Mouse (Mus musculus) heart, adult 11 months (tissue): ENCODE data around the gene Castor1.
A peak's percentile ranks its signal among the peaks of the same experiment; 100 is the strongest.

Source experiments
- DNase-seq: peaks from one replicate; pipeline ENCODE4 v3.0.0; 2022

Gene Castor1

GRCm38 (mm10) chr11:4207655-4208054 is 10.4 kb upstream of the Castor1 start:
- peak; percentile 91 for DNase-seq

- DNase-seq, result peak; percentile 86
These were observed 8.5 kb upstream of the Castor1 start for GRCm38 (mm10) chr11:4209556-4209955.

- peak; percentile 87 for DNase-seq
These were observed 7.2 kb upstream of the Castor1 start for GRCm38 (mm10) chr11:4210786-4211185.

- DNase-seq, result peak; percentile 88
These were observed 4.9 kb upstream of the Castor1 start for GRCm38 (mm10) chr11:4213107-4213506.

GRCm38 (mm10) chr11:4214572-4214971 is 3.5 kb upstream of the Castor1 start:
- DNase-seq, result peak; percentile 92

GRCm38 (mm10) chr11:4215061-4215460 is 3.0 kb upstream of the Castor1 start:
- peak; percentile 93 for DNase-seq

GRCm38 (mm10) chr11:4216248-4217000 is 1.6 kb upstream of the Castor1 start:
- peak; percentile 99 for DNase-seq

- DNase-seq, result no peak
These were observed 612 bp downstream of the Castor1 start for GRCm38 (mm10) chr11:4218637-4219036.

- DNase-seq, result peak; percentile 99
These were observed 1.3 kb downstream of the Castor1 start for GRCm38 (mm10) chr11:4219317-4219751.

GRCm38 (mm10) chr11:4219908-4220307 is 1.9 kb downstream of the Castor1 start:
- DNase-seq, result no peak

GRCm38 (mm10) chr11:4220443-4221400 is 2.7 kb downstream of the Castor1 start:
- peak; percentile 97 for DNase-seq

GRCm38 (mm10) chr11:4222046-4222950 is 4.3 kb downstream of the Castor1 start:
- DNase-seq, result peak; percentile 90

GRCm38 (mm10) chr11:4223393-4224188 is 5.6 kb downstream of the Castor1 start:
- DNase-seq, result peak; percentile 92

- DNase-seq, result no peak
These were observed 6.2 kb downstream of the Castor1 start for GRCm38 (mm10) chr11:4224223-4224622.

GRCm38 (mm10) chr11:4226569-4227325 is 8.7 kb downstream of the Castor1 start:
- no peak for DNase-seq

- peak; percentile 95 for DNase-seq
These were observed 10.4 kb downstream of the Castor1 start for GRCm38 (mm10) chr11:4228463-4228862.

GRCm38 (mm10) chr11:4229841-4230240 is 11.8 kb downstream of the Castor1 start:
- DNase-seq, result no peak

GRCm38 (mm10) chr11:4231435-4231834 is 13.4 kb downstream of the Castor1 start:
- no peak for DNase-seq

GRCm38 (mm10) chr11:4232644-4233043 is 14.6 kb downstream of the Castor1 start:
- DNase-seq, result peak; percentile 96

- DNase-seq, result peak; percentile 82
These were observed 17.1 kb downstream of the Castor1 start for GRCm38 (mm10) chr11:4235052-4235655.
